Mouse (Mus musculus) urinary bladder, postnatal 36 days (tissue): Measurements from ENCODE around the gene Cd151.
A peak's percentile ranks its signal among the peaks of the same experiment; 100 is the strongest.

Source experiments
- DNase-seq, 2 experiments: peaks; one replicate each; pipeline ENCODE4 v3.0.0; 2022; ENCODE audit warnings: low spot score in 2 of 2, mixed read lengths in 1 of 2

Gene Cd151

DNA sequence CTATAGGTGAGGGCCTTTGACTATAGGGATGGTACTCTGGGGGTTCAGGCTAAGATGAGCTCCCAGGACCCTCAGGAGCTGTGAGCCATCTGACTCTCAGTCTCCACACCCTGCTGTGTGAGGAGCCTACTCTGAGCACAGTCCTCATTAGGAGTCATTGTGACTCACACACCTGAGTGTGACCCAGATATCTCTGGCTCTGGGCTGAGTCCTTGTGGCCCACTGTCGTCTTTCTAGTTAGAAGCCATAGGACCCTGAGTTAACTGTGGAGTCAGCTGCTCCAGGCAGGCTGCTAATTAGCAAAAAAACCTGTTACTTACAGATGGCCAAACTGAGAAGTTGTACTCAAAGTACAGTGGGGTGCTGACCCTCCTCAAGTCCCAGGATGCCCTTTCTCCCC, 26.5 kb downstream of the Cd151 start:
- DNase-seq = no peak

DNA sequence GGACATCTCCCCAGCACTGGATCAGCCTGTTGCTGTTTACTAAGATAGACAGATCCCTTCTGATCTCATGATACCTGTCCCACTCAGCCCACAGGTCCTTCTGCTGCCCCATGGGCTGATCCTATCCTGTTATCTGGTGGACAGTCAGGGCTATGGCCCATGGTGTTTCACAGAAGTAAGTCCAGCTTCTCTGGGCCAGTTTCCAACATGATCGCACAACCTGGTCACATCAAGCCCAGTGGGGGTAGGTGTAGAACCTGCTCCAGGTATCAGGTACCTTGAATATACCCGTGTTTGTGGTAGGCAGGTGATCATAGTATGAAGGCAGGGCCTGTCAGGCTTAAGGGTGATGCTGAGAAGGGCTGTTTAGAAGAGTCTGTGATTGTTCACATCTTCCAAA, 28.2 kb downstream of the Cd151 start:
- DNase-seq = no peak

GRCm38 (mm10) chr7:141495940-141496339, 28.7 kb downstream of the Cd151 start:
- no peak for DNase-seq

- no peak for DNase-seq
Measured at GRCm38 (mm10) chr7:141497600-141497999, 30.4 kb downstream of the Cd151 start.

GRCm38 (mm10) chr7:141501820-141502555, 34.8 kb downstream of the Cd151 start:
- DNase-seq = no peak

GRCm38 (mm10) chr7:141502556-141502905, 35.3 kb downstream of the Cd151 start:
- no peak for DNase-seq

- no peak for DNase-seq
Measured at GRCm38 (mm10) chr7:141506278-141506677, 39.1 kb downstream of the Cd151 start.

- DNase-seq = no peak
Measured at GRCm38 (mm10) chr7:141508160-141508559, 41.0 kb downstream of the Cd151 start.

DNA sequence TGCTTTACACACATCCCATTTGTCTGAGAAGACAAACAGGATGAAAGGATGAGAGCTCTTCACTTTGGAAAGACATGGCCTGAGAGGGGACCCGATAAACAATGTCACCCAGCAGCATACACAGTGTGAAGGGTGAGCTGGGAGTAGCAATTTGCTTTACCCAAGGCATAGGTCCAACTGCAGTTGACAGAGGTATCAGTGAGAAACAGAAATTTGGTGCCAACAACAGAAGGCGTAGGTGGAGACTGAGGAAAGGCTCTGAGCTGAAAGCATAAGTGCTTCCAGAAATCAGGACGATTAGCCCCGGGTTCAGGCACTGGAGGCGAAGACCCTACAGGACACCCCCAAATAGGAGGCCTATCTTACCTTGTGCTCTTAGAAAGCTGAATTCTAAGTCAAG, 43.0 kb downstream of the Cd151 start:
- DNase-seq = no peak

GRCm38 (mm10) chr7:141510681-141511191, 43.5 kb downstream of the Cd151 start:
- DNase-seq = no peak

DNA sequence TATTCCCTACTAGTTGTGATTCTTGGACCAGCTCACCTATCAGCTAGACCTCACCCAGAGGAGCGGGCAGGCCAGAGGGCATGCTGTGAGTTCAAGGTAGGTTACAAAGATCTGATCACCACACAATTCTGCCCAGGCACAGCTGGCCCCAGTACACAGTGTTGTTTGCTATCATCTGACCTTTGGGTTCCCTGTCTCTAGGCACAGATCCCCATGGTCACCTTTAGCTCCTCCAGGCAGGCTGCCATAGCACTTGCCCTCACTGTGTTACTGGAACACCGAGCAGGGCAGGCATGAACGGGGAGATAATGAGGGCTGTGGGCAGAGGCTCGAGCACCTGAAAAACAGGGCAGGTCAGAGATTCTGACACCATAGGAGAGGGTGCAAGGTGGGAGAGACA, 50.4 kb downstream of the Cd151 start:
- DNase-seq = peak in 1 of 2 experiments; percentile 20

GRCm38 (mm10) chr7:141518296-141518695, 51.1 kb downstream of the Cd151 start:
- peak in 1 of 2 experiments; percentile 37 for DNase-seq

DNA sequence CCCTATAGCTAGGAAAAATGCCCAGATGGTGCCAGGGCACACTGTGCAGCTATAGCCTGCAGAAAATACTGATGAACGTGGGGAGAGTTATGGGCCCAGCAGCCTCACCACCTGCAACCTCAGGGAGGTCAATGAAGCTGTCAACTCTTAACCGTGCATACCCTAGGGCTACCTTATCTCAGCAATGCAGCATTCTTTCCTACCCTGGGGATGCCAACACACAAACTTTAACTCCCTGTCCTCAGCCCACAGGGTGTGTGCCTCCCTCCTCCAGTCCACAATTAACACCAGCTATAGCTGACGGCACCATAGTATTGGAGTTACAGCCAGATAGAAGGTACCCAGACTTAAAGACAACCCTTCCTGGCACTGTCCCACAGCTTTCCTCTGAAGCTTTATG, 51.7 kb downstream of the Cd151 start:
- DNase-seq = no peak

GRCm38 (mm10) chr7:141519795-141520194, 52.6 kb downstream of the Cd151 start:
- DNase-seq = no peak
